ENCODE assay signal across 20 mouse cellular contexts in genomic region chr4:97608728-97609127, GRCm38 (mm10).
DNase-seq lines count a peak whose midpoint lies in the region; ATAC-seq lines count a peak whose summit lies in the region.
"Had no signal": no experiment of that assay in that cellular context is flagged by ENCODE, and none has a peak within 500 bp of the region (broad histone marks: within the 10 kb centered on the region; RNA-seq: fewer than 3 reads in every experiment).

No protein-coding gene starts in this region.

- no peak overlapping the region for H3K9ac ChIP-seq in forebrain, embryonic 11.5 days (ENCODE audit: low read length)
- no peak overlapping the region for H3K9ac ChIP-seq in hindbrain, embryonic 11.5 days (ENCODE audit: low read depth, low read length)
- no peak overlapping the region for H3K9ac ChIP-seq in midbrain, embryonic 15.5 days
- H3K9ac ChIP-seq: heart, embryonic 15.5 days; limb, embryonic 12.5 days; liver, embryonic 13.5 days; lung, embryonic 15.5 days had no signal

- H3K9me3 ChIP-seq in forebrain, embryonic 11.5 days (ENCODE audit: control insufficient read depth, low read length), result no peaks in the 10 kb centered on the region
- H3K9me3 ChIP-seq in hindbrain, embryonic 11.5 days (ENCODE audit: control insufficient read depth, low read length), result no peaks in the 10 kb centered on the region
- no peaks in the 10 kb centered on the region for H3K9me3 ChIP-seq in midbrain, embryonic 15.5 days
- H3K9me3 ChIP-seq: heart, embryonic 15.5 days; limb, embryonic 12.5 days; liver, embryonic 13.5 days; lung, embryonic 15.5 days had no signal

- peaks cover 4% of the 10 kb centered on the region for H3K4me1 ChIP-seq in forebrain, embryonic 11.5 days (replicated peaks; ENCODE audit: control insufficient read depth, insufficient read depth, low read length)
- H3K4me1 ChIP-seq in hindbrain, embryonic 11.5 days (replicated peaks; ENCODE audit: control insufficient read depth, insufficient read depth, low read length), result no peaks in the 10 kb centered on the region
- peaks cover 15% of the 10 kb centered on the region for H3K4me1 ChIP-seq in midbrain, embryonic 15.5 days

- H3K4me2 ChIP-seq in forebrain, embryonic 11.5 days (ENCODE audit: low read depth, low read length, severe bottlenecking), result no peak overlapping the region
- no peak overlapping the region for H3K4me2 ChIP-seq in hindbrain, embryonic 11.5 days (replicated peaks; ENCODE audit: low read depth, low read length)
- H3K4me2 ChIP-seq in midbrain, embryonic 15.5 days, result no peak overlapping the region
- H3K4me2 ChIP-seq: heart, embryonic 15.5 days; limb, embryonic 12.5 days; liver, embryonic 13.5 days; lung, embryonic 15.5 days had no signal

- H3K27me3 ChIP-seq in forebrain, embryonic 11.5 days (ENCODE audit: control insufficient read depth, insufficient read depth, low read length), result no peaks in the 10 kb centered on the region
- H3K27me3 ChIP-seq in hindbrain, embryonic 11.5 days (ENCODE audit: control insufficient read depth, insufficient read depth, low read length), result no peaks in the 10 kb centered on the region
- H3K27me3 ChIP-seq in midbrain, embryonic 15.5 days (replicated peaks), result no peaks in the 10 kb centered on the region
- H3K27me3 ChIP-seq: heart, embryonic 15.5 days; limb, embryonic 12.5 days; liver, embryonic 13.5 days; lung, embryonic 15.5 days had no signal

- ATAC-seq in forebrain, embryonic 11.5 days (replicated peaks; ENCODE audit: low FRiP score), result no peak
- ATAC-seq in hindbrain, embryonic 11.5 days (ENCODE audit: low FRiP score), result peak; percentile 56; the same call in 1 of the 2 replicates
- ATAC-seq in midbrain, embryonic 15.5 days (replicated peaks), result peak; percentile 49; the same call in 1 of the 2 replicates
- ATAC-seq in CD4-positive, CD25-positive, alpha-beta regulatory T cell, adult 4 months, result no peak

- DNase-seq in cerebellum, postnatal 25 days, result peak; percentile 45 to 50
- DNase-seq in cerebellum, adult 9-10 months, result no peak
- DNase-seq in forebrain, embryonic 11.5 days (ENCODE audit: low spot score), result no peak
- DNase-seq in hindbrain, embryonic 11.5 days (ENCODE audit: low spot score), result no peak
- no peak for DNase-seq in embryo, embryonic 10.5 days (ENCODE audit: low spot score)
- DNase-seq: adrenal gland, adult 2 months; cerebellum, adult 18-20 months; gastrocnemius, adult 2 months; heart, adult 2 months; kidney, adult 2 months; kidney, postnatal 14 days; liver, embryonic 13.5 days; retina, postnatal 1 day had no signal

- H3K4me3 ChIP-seq in forebrain, embryonic 11.5 days (ENCODE audit: low read depth, low read length), result no peak overlapping the region
- no peak overlapping the region for H3K4me3 ChIP-seq in hindbrain, embryonic 11.5 days (ENCODE audit: low read depth, low read length)
- no peak overlapping the region for H3K4me3 ChIP-seq in midbrain, embryonic 15.5 days
- H3K4me3 ChIP-seq: gastrocnemius, adult 2 months; heart, adult 2 months; heart, embryonic 15.5 days; left cerebral cortex, adult 2 months; limb, embryonic 12.5 days; liver, embryonic 13.5 days; lung, embryonic 15.5 days had no signal

- peak overlapping the region; percentile 37 for H3K27ac ChIP-seq in forebrain, embryonic 11.5 days (ENCODE audit: low read depth, low read length)
- no peak overlapping the region for H3K27ac ChIP-seq in hindbrain, embryonic 11.5 days (ENCODE audit: low read depth, low read length)
- H3K27ac ChIP-seq in midbrain, embryonic 15.5 days, result peak overlapping the region; percentile 58
- H3K27ac ChIP-seq: heart, embryonic 15.5 days; left cerebral cortex, adult 2 months; limb, embryonic 12.5 days; liver, embryonic 13.5 days; lung, embryonic 15.5 days; macrophage had no signal

- no peaks in the 10 kb centered on the region for H3K36me3 ChIP-seq in forebrain, embryonic 11.5 days (ENCODE audit: control insufficient read depth, insufficient read depth, low read length)
- H3K36me3 ChIP-seq in hindbrain, embryonic 11.5 days (ENCODE audit: control insufficient read depth, insufficient read depth, low read length), result no peaks in the 10 kb centered on the region
- H3K36me3 ChIP-seq in midbrain, embryonic 15.5 days (replicated peaks), result no peaks in the 10 kb centered on the region
- H3K36me3 ChIP-seq: heart, embryonic 15.5 days; limb, embryonic 12.5 days; liver, embryonic 13.5 days; lung, embryonic 15.5 days had no signal

- WGBS in forebrain, embryonic 11.5 days, result 47% methylated on average over 8 of the region's 8 CpGs
- 41% methylated on average over 8 of the region's 8 CpGs for WGBS in hindbrain, embryonic 11.5 days
- 51% methylated on average over 8 of the region's 8 CpGs for WGBS in midbrain, embryonic 15.5 days

Comparison
In these comparisons a context has a peak if more than half of its experiments do, and no peak if none do; other contexts are left out.
1. DNase-seq: peak in cerebellum, postnatal 25 days (2 of 2); none in cerebellum, adult 9-10 months (single experiment), forebrain, embryonic 11.5 days (single experiment), hindbrain, embryonic 11.5 days (single experiment) and embryo, embryonic 10.5 days (single experiment).
2. ATAC-seq: peak in hindbrain, embryonic 11.5 days (single experiment) and midbrain, embryonic 15.5 days (single experiment); none in forebrain, embryonic 11.5 days (single experiment) and CD4-positive, CD25-positive, alpha-beta regulatory T cell, adult 4 months (single experiment).